Mouse (Mus musculus) heart, postnatal 25 days (tissue): ENCODE data around the gene Rbm4b. TPM values are rescaled to one million over a fixed set of nuclear protein-coding genes. Genes with fewer than 3 reads are reported as not detected.
A peak's percentile ranks its signal among the peaks of the same experiment; 100 is the strongest.

ENCODE experiments used
- DNase-seq: peaks from one replicate; pipeline ENCODE4 v3.0.0; 2022; ENCODE audit warnings: low spot score
- intact Hi-C: fragments of 180-260 bp; cut with DNase I; formaldehyde crosslinking; loops from one replicate; pipeline ENCODE4 v1.15.1; 2025
- total RNA-seq, 2 experiments: library from RNA; stranded (reverse); gene quantifications; 2 replicates each; pipeline ENCODE4 v1.2.3; 2021

Gene Rbm4b
- 1 to 10 TPM; 6.7 to 7.4 TPM for total RNA-seq

GRCm38 (mm10) chr19:4756193-4756911, at the start of gene Rbm4b:
TSS of gene Rbm4b (plus strand) at chr19:4756497.
- intact Hi-C loops, result loop anchor here (2.0 to 5.0 kb wide), 3 partner anchors 30 to 206 kb away; partner anchors contain the start of genes Bbs1 and Mrpl11
- peak; percentile 93 for DNase-seq

- DNase-seq, result no peak
- intact Hi-C loops, result no loop called here
Measured at GRCm38 (mm10) chr19:4708765-4709164, 47.5 kb upstream of the Rbm4b start.

DNA sequence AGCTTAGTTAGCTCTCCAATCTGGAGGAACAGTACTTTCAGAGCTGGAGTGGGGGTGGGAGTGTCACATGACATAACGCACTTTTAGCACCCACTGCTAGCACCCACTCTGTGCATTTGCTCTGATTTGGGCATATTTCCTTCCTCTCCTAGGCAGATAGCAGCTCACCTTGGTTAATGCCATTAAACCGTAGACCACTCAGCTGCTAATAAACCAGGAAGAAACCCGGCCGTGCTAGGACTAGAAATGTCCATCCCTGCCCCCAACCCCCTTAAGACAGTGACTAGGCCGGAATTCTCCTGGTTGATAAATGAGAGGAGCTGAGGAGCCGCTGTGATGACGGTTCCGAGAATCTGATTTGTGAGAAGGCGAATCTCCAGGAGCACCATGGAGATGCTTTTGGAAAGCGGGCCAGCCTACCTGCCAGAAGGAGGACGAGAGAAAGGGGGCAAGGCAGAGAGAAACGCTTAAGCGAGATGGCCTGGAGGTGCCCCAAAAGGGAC, 45.1 kb upstream of the Rbm4b start, which contains the start of gene Sptbn2:
TSS of gene Sptbn2 (plus strand) at position 70 of the 503 bp plus-strand sequence.
- no peak for DNase-seq
- intact Hi-C loops, result no loop called here

DNA sequence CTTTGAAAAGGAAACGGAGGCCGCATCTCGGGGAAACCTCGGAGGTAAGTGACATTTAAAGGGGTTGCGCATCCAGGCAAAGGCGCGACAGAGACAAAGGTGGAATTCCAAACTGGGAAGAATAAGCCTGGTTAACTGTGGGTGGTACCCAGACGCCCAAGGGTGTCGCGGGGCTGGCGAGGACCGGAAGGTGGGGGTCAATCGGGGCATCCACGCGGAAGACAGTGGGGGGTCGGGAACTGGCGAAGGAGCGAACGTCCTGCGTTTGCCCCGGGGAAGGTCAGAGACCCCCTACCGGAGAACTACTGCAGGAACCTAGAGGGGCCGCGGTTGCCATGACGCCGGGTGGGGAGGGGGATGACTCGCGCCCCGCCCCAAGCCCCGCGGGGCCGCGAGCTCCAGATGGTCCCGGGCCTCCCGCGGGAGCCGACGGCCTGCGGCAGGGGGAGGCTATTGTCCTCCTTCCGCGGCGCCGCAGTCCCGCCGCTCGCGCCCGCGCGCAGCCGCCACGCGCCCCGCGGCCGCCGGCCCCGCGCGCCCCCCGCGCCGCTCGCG, 44.6 kb upstream of the Rbm4b start:
- no peak for DNase-seq
- intact Hi-C loops, result no loop called here

GRCm38 (mm10) chr19:4712156-4712780, 44.0 kb upstream of the Rbm4b start:
- intact Hi-C loops, result no loop called here
- no peak for DNase-seq

DNA sequence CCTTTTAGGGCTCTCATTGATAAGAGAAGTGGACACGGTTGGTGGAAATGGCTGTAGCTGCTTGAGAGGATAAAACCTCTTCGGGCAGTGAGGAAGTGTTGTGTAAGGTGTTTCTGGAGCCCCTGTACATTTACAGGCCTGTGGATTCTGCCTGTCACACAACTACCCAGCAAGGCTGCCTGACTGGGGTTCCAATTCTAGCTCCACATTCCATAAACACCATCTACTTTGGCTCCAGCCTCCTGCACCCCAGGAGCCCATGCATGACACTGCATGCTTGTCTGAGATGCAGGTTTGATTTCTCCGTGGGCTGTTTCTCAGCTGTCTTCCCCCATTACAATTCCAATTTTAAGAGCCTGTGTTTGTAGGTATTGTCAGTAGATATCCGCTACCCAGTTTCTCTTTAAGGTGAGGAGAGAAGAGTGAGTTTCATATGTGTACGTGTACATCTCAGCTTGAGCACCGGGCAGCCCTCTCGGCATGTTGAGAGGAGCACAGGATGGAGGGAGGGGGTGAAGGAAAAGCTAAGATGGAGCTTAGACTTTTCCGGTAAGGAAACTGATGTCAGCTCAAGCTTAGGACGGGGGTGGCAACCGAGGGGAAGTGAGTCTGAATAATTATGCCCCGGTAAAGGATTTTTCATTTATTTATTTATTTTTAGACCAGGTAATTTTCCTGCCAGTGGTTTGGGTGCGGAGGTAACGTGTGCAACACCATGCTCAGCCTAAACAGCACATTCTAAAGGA, 43.3 kb upstream of the Rbm4b start:
- intact Hi-C loops, result no loop called here
- no peak for DNase-seq

DNA sequence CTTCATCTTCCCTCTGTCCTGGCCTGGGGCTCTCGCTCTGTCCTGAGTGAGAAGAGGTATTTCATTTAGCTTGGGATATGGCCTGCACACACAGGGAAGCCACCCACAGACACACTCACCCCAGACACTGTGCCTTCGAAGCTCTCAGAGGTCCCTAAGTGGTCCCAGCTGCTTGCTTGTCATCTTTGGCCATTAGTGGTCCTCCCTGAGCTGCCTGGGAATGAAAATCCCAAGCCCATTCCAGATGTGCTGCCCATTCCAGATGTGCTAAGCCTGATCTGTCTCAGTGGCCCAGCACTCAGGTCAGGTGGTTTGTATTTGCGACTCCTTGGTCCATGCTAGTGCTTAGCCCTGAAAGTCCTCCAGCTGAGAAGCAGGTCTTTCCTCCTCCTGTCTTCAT, 42.4 kb upstream of the Rbm4b start:
- DNase-seq, result no peak
- intact Hi-C loops, result no loop called here

- intact Hi-C loops, result no loop called here
- DNase-seq, result no peak
Measured at GRCm38 (mm10) chr19:4716756-4717155, 39.5 kb upstream of the Rbm4b start.

GRCm38 (mm10) chr19:4717281-4717680, 39.0 kb upstream of the Rbm4b start:
- no peak for DNase-seq

DNA sequence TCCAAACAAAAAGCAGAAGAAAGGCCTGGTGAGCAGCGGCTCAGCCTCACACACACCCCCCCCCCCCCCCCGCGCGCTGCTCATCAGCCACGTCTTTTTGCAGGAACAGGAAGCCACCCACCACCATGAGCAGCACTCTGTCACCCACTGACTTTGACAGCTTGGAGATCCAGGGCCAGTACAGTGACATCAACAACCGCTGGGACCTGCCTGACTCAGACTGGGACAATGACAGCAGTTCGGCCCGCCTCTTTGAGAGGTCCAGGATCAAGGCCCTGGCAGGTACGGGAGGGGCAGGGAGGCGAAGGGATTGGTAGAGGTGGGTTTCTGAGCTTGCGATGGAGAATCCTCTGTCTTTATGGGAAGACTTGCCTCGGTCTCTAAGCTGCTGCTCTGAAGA, 37.6 kb upstream of the Rbm4b start:
- no peak for DNase-seq
- intact Hi-C loops, result no loop called here

More at GRCm38 (mm10) chr19:4717281-4717680, 39.0 kb upstream of the Rbm4b start:
- intact Hi-C loops, result no loop called here

- intact Hi-C loops, result no loop called here
- DNase-seq, result no peak
Measured at GRCm38 (mm10) chr19:4719351-4719764, 36.9 kb upstream of the Rbm4b start.

DNA sequence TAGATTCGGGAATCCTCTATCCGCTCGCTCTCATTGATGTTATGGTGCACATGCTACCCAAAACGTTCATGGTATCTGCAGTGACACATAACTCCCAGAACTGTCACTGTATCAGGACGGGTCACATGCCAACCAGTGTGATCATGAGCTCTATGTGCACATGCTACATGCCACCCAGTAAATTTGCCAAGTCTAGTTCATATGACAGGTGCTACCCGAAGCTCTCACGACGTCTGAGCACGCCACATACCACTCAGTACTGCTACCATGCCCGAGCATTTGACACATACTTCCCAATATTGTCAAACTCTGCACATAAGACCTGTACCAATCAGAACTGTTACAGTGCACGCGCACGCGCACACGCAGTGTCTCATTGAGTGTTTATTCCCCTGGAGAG, 36.2 kb upstream of the Rbm4b start:
- intact Hi-C loops, result no loop called here
- DNase-seq, result no peak

- intact Hi-C loops, result no loop called here
- no peak for DNase-seq
Measured at GRCm38 (mm10) chr19:4720671-4721244, 35.5 kb upstream of the Rbm4b start.

GRCm38 (mm10) chr19:4729186-4729585, 27.1 kb upstream of the Rbm4b start:
- intact Hi-C loops, result no loop called here
- DNase-seq, result no peak

DNA sequence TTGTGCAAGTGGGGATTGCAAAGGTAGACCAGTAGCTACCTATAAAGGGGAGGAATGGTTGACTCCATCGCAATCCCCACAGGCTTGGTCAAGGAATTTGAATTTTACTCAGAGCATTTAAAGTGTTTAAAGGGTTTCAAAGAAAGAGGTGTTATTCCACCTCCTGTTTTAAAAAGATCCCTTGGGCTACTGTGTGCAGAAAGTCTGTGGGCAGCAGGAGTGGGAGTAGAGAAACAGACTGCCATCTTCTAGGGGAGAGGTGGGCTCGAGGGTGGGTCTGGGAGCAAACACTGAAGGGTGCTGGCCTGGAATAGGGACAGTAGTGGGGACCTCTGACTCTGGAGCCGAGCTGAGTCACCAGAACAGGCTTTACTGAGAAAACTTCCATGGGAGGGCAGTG, 23.2 kb upstream of the Rbm4b start:
- intact Hi-C loops, result no loop called here
- DNase-seq, result no peak

DNA sequence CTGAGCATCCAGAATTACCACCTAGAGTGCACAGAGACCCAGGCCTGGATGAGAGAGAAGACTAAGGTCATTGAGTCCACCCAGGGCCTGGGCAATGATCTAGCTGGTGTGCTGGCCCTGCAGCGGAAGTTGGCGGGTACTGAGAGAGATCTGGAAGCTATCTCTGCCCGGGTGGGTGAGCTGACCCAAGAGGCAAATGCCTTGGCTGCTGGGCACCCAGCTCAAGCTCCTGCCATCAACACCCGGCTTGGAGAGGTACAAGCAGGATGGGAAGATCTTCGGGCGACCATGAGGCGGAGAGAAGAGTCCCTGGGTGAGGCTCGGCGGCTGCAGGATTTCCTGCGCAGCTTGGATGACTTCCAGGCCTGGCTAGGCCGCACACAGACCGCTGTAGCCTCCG, 18.4 kb upstream of the Rbm4b start:
- no peak for DNase-seq
- intact Hi-C loops, result no loop called here

GRCm38 (mm10) chr19:4739053-4739452, 17.2 kb upstream of the Rbm4b start:
- intact Hi-C loops, result no loop called here
- no peak for DNase-seq

DNA sequence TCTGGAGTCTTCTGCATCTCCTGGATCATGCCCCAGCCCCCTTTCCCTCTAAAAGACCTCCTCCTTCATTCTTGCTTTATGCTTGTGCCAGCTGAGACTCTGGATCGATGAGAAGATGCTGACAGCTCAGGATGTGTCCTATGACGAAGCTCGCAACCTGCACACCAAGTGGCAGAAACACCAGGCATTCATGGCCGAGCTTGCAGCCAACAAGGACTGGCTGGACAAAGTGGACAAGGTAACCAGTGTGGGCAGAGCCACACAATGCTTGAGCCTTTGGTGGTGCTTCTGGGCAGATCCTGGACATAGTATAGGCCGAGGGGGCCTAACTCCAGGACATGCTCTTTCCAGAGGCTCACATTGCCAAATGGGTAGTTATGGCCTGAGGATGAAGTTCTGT, 16.5 kb upstream of the Rbm4b start:
- intact Hi-C loops, result no loop called here
- no peak for DNase-seq

GRCm38 (mm10) chr19:4741482-4741881, 14.8 kb upstream of the Rbm4b start:
- intact Hi-C loops, result no loop called here

GRCm38 (mm10) chr19:4742229-4742628, 14.1 kb upstream of the Rbm4b start:
- intact Hi-C loops, result loop anchor here (2.0 kb wide), 2 partner anchors 113 to 245 kb away; no protein-coding TSS in a partner anchor

More at GRCm38 (mm10) chr19:4741482-4741881, 14.8 kb upstream of the Rbm4b start:
- no peak for DNase-seq

More at GRCm38 (mm10) chr19:4742229-4742628, 14.1 kb upstream of the Rbm4b start:
- DNase-seq, result no peak
